Comparison of ENCODE assay signal across 8 mouse cellular contexts in the genomic region with DNA sequence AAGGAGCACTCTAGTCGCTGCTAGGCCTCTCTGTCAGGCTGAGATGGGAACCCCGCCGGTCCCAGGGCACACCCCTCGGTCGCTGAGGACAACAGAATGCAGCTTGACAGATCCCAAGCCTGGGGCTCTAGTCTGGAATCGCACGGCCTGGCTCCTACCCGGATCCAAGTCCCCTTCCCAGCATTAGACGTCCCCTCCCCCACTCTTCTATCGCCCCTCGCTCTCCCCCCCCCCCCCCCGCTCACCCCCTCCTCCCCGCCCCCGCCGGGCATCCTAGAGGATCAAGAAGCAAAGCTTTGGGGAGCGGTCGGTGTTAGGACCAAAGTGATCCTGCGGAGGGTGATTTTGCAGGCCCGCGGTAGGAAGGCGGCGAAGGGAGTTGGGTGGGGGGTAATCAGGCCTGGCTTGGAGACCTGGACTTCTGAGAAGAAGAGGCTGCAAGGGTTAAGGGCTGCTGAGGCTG. TPM values are rescaled to one million over a fixed set of nuclear protein-coding genes. Genes with fewer than 3 reads are reported as not detected.
DNase-seq lines count a peak whose midpoint lies in the region; ATAC-seq and TF ChIP-seq lines count a peak whose summit lies in the region.

No protein-coding gene starts in this region.

- no peaks in the 10 kb centered on the region for H3K9me3 ChIP-seq in embryonic facial prominence, embryonic 13.5 days
- H3K9me3 ChIP-seq in hindbrain, embryonic 16.5 days (ENCODE audit: control insufficient read depth, low read length) = no peaks in the 10 kb centered on the region

- no peak for DNase-seq in kidney, adult 2 months
- no peak for DNase-seq in kidney, adult 9 months
- DNase-seq in MN1 (ENCODE audit: low spot score) = peak; percentile 41
- peak; percentile 36 for DNase-seq in lung, postnatal 14 days
- no peak for DNase-seq in yolk sac, embryonic 10.5 days (ENCODE audit: low spot score)
- DNase-seq in adrenal gland, postnatal 10 days = no peak

- H3K4me1 ChIP-seq in kidney, adult 2 months (ENCODE audit: control insufficient read depth, insufficient read depth, low read length) = no peaks in the 10 kb centered on the region
- H3K4me1 ChIP-seq in embryonic facial prominence, embryonic 13.5 days = peaks cover 28% of the 10 kb centered on the region
- H3K4me1 ChIP-seq in hindbrain, embryonic 16.5 days (ENCODE audit: control insufficient read depth, insufficient read depth, low read depth, low read length) = peaks cover 18% of the 10 kb centered on the region

- TF ChIP-seq CTCF in kidney, adult 2 months (conservative IDR thresholded peaks at IDR 0.05; ENCODE audit: insufficient read depth, insufficient read length, low read depth, low read length) = no peak

- WGBS in kidney, adult 2 months = 3% methylated on average over 18 of the region's 22 CpGs
- 2% methylated on average over 18 of the region's 22 CpGs for WGBS in embryonic facial prominence, embryonic 13.5 days
- WGBS in hindbrain, embryonic 16.5 days = 0% methylated on average over 20 of the region's 22 CpGs

- no peaks in the 10 kb centered on the region for H3K36me3 ChIP-seq in kidney, adult 2 months (ENCODE audit: control insufficient read depth, insufficient read depth, low read length)
- H3K36me3 ChIP-seq in embryonic facial prominence, embryonic 13.5 days = no peaks in the 10 kb centered on the region
- H3K36me3 ChIP-seq in hindbrain, embryonic 16.5 days (ENCODE audit: control insufficient read depth, insufficient read depth, low read length) = no peaks in the 10 kb centered on the region

- no peak overlapping the region for H3K27ac ChIP-seq in kidney, adult 2 months (ENCODE audit: insufficient read depth, low read depth, low read length)
- H3K27ac ChIP-seq in embryonic facial prominence, embryonic 13.5 days = peak overlapping the region; percentile 76
- peak overlapping the region; percentile 98 for H3K27ac ChIP-seq in hindbrain, embryonic 16.5 days (ENCODE audit: low read depth, low read length)

- peak; percentile 27 for ATAC-seq in embryonic facial prominence, embryonic 13.5 days (ENCODE audit: insufficient number of reproducible peaks, insufficient read depth, low FRiP score, low TSS enrichment, low read depth)
- peak; percentile 68 for ATAC-seq in hindbrain, embryonic 16.5 days

- H3K4me3 ChIP-seq in kidney, adult 2 months (ENCODE audit: insufficient read depth, low read depth, low read length) = peak overlapping the region; percentile 69
- peak overlapping the region; percentile 78 for H3K4me3 ChIP-seq in embryonic facial prominence, embryonic 13.5 days
- H3K4me3 ChIP-seq in hindbrain, embryonic 16.5 days (ENCODE audit: low read length) = peak overlapping the region; percentile 79

- no peaks in the 10 kb centered on the region for H3K27me3 ChIP-seq in kidney, adult 2 months (replicated peaks; ENCODE audit: control insufficient read depth, insufficient read depth, low read length)
- no peaks in the 10 kb centered on the region for H3K27me3 ChIP-seq in embryonic facial prominence, embryonic 13.5 days
- no peaks in the 10 kb centered on the region for H3K27me3 ChIP-seq in hindbrain, embryonic 16.5 days (replicated peaks; ENCODE audit: control insufficient read depth, insufficient read depth, low read length)

- peak overlapping the region; percentile 84 for H3K9ac ChIP-seq in embryonic facial prominence, embryonic 13.5 days
- peak overlapping the region; percentile 95 for H3K9ac ChIP-seq in hindbrain, embryonic 16.5 days (ENCODE audit: low read depth, low read length)

- no peak for TF ChIP-seq POLR2A in kidney, adult 2 months (IDR thresholded peaks at IDR 0.05; ENCODE audit: low read depth, low read length)

- H3K4me2 ChIP-seq in embryonic facial prominence, embryonic 13.5 days = peak overlapping the region; percentile 81
- H3K4me2 ChIP-seq in hindbrain, embryonic 16.5 days (ENCODE audit: low read length) = peak overlapping the region; percentile 79

RNA-seq across cellular contexts. Expression of a gene that starts 0.8 kb away (rescaled TPM):
- 35.4 and 46.2 TPM in 2 replicates for polyA plus RNA-seq in kidney, adult 2 months (2012; rRNA removed)
- polyA plus RNA-seq in embryonic facial prominence, embryonic 13.5 days (2015; fragmentation: Nextera tagmentation; extraction: Ambion mirVana) = 59.9 and 62.3 TPM in 2 replicates
- 344 and 354 TPM in 2 replicates for polyA plus RNA-seq in hindbrain, embryonic 16.5 days (2015; fragmentation: Nextera tagmentation; extraction: Ambion mirVana)
- total RNA-seq in adrenal gland, postnatal 10 days (2021) = 10 to 100 TPM; 19.6 to 25.2 TPM

RNA-seq across cellular contexts. Expression of a gene that starts 19.3 kb away (rescaled TPM):
- 0.34 and 0.61 TPM in 2 replicates for polyA plus RNA-seq in kidney, adult 2 months (2012; rRNA removed)
- 0.37 and 3.7 TPM in 2 replicates for polyA plus RNA-seq in embryonic facial prominence, embryonic 13.5 days (2015; fragmentation: Nextera tagmentation; extraction: Ambion mirVana)
- polyA plus RNA-seq in hindbrain, embryonic 16.5 days (2015; fragmentation: Nextera tagmentation; extraction: Ambion mirVana) = 0.18 and 0.20 TPM in 2 replicates
- 100 to 1,000 TPM; 313 to 789 TPM for total RNA-seq in adrenal gland, postnatal 10 days (2021)

RNA-seq across cellular contexts. Expression of a gene that starts 26.5 kb away (rescaled TPM):
- 109 and 144 TPM in 2 replicates for polyA plus RNA-seq in kidney, adult 2 months (2012; rRNA removed)
- 36.7 and 37.1 TPM in 2 replicates for polyA plus RNA-seq in embryonic facial prominence, embryonic 13.5 days (2015; fragmentation: Nextera tagmentation; extraction: Ambion mirVana)
- 110 and 111 TPM in 2 replicates for polyA plus RNA-seq in hindbrain, embryonic 16.5 days (2015; fragmentation: Nextera tagmentation; extraction: Ambion mirVana)
- 10 to 100 TPM; 59.2 to 68.1 TPM for total RNA-seq in adrenal gland, postnatal 10 days (2021)

RNA-seq across cellular contexts. Expression of a gene that starts 52.7 kb away (rescaled TPM):
- polyA plus RNA-seq in kidney, adult 2 months (2012; rRNA removed) = 43.9 and 62.0 TPM in 2 replicates
- 41.3 and 49.1 TPM in 2 replicates for polyA plus RNA-seq in embryonic facial prominence, embryonic 13.5 days (2015; fragmentation: Nextera tagmentation; extraction: Ambion mirVana)
- 108 and 119 TPM in 2 replicates for polyA plus RNA-seq in hindbrain, embryonic 16.5 days (2015; fragmentation: Nextera tagmentation; extraction: Ambion mirVana)
- 10 to 100 TPM; 32.5 to 45.1 TPM for total RNA-seq in adrenal gland, postnatal 10 days (2021)

RNA-seq across cellular contexts. Expression of a gene that starts 59.2 kb away (rescaled TPM):
- polyA plus RNA-seq in kidney, adult 2 months (2012; rRNA removed) = 108 and 115 TPM in 2 replicates
- 161 and 178 TPM in 2 replicates for polyA plus RNA-seq in embryonic facial prominence, embryonic 13.5 days (2015; fragmentation: Nextera tagmentation; extraction: Ambion mirVana)
- polyA plus RNA-seq in hindbrain, embryonic 16.5 days (2015; fragmentation: Nextera tagmentation; extraction: Ambion mirVana) = 145 and 159 TPM in 2 replicates
- 100 to 1,000 TPM; 129 to 132 TPM for total RNA-seq in adrenal gland, postnatal 10 days (2021)

Comparison
In these comparisons a context has a peak if more than half of its experiments do, and no peak if none do; other contexts are left out.
1. DNase-seq: peak in MN1 (single experiment) and lung, postnatal 14 days (single experiment); none in kidney, adult 2 months (single experiment), kidney, adult 9 months (single experiment), yolk sac, embryonic 10.5 days (single experiment) and adrenal gland, postnatal 10 days (single experiment).
2. Peak in every context shown above with its lines, with median percentiles within 50 percentile points of each other: H3K4me3 ChIP-seq.